Mouse (Mus musculus): ENCODE measurements around the gene Tesc. TPM values are rescaled to one million over a fixed set of nuclear protein-coding genes. Genes with fewer than 3 reads are reported as not detected.

Tesc gene
- polyA plus RNA-seq, 1 experiment, result 0.88 TPM

- Histone ChIP-seq H3K4me3 (ENCODE audit: insufficient read depth, low read length) (no peak overlapping the region), H3K4me1 (ENCODE audit: control insufficient read depth, insufficient read depth, low read length) (no peaks in the 10 kb centered on the region)
- no peak for TF ChIP-seq POLR2A (IDR thresholded peaks at IDR 0.05; ENCODE audit: low read depth, low read length)
- TF ChIP-seq CTCF (IDR thresholded peaks at IDR 0.05; ENCODE audit: borderline replicate concordance, insufficient read depth, low read length), result no peak
These were observed 21.4 kb downstream of the Tesc start for GRCm38 (mm10) chr5:118048928-118049327.

DNA sequence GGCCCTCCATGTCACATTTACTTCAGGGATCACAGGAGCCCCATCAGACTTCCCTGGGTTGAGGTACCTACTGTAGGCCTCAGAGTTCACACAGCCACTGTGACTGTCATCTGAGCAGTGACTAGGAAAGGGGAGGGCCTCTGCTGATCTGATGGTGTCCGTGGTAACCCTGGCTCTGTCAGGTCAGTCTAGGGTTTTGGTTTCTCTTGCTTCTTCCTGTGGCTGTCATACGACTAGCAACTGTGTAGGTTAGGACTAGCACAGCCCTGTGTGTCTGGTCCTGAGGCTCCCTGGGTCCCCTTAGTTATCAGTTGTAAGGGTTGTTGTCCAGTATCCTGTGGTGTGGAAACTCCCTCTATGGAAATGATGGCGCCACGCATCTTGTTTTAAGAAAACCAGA, 23.2 kb downstream of the Tesc start:
- Histone ChIP-seq H3K4me3 (ENCODE audit: insufficient read depth, low read length) (no peak overlapping the region), H3K27ac (ENCODE audit: insufficient read depth, low read length) (no peak overlapping the region), H3K4me1 (ENCODE audit: control insufficient read depth, insufficient read depth, low read length) (no peaks in the 10 kb centered on the region)
- no peak for TF ChIP-seq POLR2A (IDR thresholded peaks at IDR 0.05; ENCODE audit: low read depth, low read length)
- TF ChIP-seq CTCF (IDR thresholded peaks at IDR 0.05; ENCODE audit: borderline replicate concordance, insufficient read depth, low read length), result no peak

More at GRCm38 (mm10) chr5:118048928-118049327, 21.4 kb downstream of the Tesc start:
- H3K27ac ChIP-seq (ENCODE audit: insufficient read depth, low read length), result no peak overlapping the region

DNA sequence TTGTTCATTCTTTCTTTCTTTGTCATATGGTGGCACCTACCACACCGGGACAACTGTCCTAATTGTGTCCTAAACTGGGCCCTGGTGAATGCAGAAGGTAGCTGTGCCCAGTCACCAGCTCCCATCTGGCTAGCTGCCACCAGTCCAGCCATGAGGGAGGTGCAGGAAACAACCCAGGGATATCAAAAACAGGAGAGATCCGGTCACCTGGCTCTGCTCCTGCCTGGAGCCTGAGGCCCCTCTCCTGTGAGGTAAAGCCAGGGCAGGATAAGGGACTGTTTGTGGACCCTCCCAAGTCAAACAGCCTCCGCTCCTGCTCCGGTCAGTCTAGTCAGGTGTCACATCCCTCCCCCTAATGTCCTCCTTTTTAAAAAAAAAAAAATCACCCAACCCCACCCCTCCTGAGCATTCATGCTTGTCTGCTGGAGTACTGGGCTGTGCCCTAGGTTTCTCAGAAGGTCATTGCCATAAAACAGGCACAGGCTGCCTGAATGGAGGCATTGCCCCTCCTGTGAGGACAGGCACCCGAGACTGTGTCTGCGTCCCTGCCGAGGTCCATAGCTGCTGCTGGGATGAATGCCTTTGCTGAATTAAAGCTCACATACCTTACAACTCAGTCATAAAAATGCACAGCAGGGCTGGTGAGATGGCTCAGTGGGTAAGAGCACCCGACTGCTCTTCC, 24.6 kb downstream of the Tesc start:
- no peak for TF ChIP-seq POLR2A (IDR thresholded peaks at IDR 0.05; ENCODE audit: low read depth, low read length)
- no peak for TF ChIP-seq CTCF (IDR thresholded peaks at IDR 0.05; ENCODE audit: borderline replicate concordance, insufficient read depth, low read length)
- Histone ChIP-seq H3K27ac (ENCODE audit: insufficient read depth, low read length) (no peak overlapping the region), H3K4me3 (ENCODE audit: insufficient read depth, low read length) (no peak overlapping the region), H3K4me1 (ENCODE audit: control insufficient read depth, insufficient read depth, low read length) (no peaks in the 10 kb centered on the region)

- H3K27ac ChIP-seq (ENCODE audit: insufficient read depth, low read length), result no peak overlapping the region
- no peaks in the 10 kb centered on the region for H3K4me1 ChIP-seq (ENCODE audit: control insufficient read depth, insufficient read depth, low read length)
- TF ChIP-seq CTCF (IDR thresholded peaks at IDR 0.05; ENCODE audit: borderline replicate concordance, insufficient read depth, low read length) (no peak), POLR2A (IDR thresholded peaks at IDR 0.05; ENCODE audit: low read depth, low read length) (no peak)
- H3K4me3 ChIP-seq (ENCODE audit: insufficient read depth, low read length), result no peak overlapping the region
These were observed 25.7 kb downstream of the Tesc start for GRCm38 (mm10) chr5:118053205-118053604.

DNA sequence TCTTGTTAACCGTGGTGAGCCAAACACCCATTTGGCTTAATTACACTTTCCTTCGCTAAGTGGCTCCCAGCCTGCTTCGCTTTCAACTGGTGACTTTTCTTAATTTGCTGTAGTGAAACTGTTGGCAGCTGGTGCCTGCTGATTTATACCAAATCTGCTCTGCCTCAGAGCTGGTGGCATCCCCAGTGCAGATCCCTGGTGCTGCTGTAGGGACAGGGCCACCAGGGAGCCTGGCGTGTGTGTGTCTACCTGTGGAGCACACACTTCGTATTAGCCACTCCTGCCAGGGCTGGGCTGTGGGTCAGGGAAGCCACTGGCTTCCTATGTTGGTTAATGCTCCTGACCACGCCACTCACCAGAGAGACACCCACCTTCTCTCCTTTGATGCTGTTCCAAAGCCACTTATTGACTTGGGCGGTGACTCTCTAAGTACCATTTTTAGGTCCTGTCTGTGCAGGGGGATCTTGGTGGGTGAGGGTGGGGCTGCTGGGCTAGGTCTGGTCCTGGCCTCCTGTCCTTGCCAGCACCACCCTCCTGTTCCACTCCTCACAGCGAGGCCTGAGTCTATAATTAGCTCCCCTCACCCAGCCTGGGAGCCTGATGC, 30.1 kb downstream of the Tesc start:
- TF ChIP-seq POLR2A (IDR thresholded peaks at IDR 0.05; ENCODE audit: low read depth, low read length), result no peak
- no peak for TF ChIP-seq CTCF (IDR thresholded peaks at IDR 0.05; ENCODE audit: borderline replicate concordance, insufficient read depth, low read length)
- no peaks in the 10 kb centered on the region for H3K4me1 ChIP-seq (ENCODE audit: control insufficient read depth, insufficient read depth, low read length)
- H3K4me3 ChIP-seq (ENCODE audit: insufficient read depth, low read length), result no peak overlapping the region
- H3K27ac ChIP-seq (ENCODE audit: insufficient read depth, low read length), result no peak overlapping the region

- H3K4me3 ChIP-seq (ENCODE audit: insufficient read depth, low read length), result no peak overlapping the region
- H3K4me1 ChIP-seq (ENCODE audit: control insufficient read depth, insufficient read depth, low read length), result peaks cover 4% of the 10 kb centered on the region
- TF ChIP-seq POLR2A (IDR thresholded peaks at IDR 0.05; ENCODE audit: low read depth, low read length) (no peak), CTCF (IDR thresholded peaks at IDR 0.05; ENCODE audit: borderline replicate concordance, insufficient read depth, low read length) (no peak)
- no peak overlapping the region for H3K27ac ChIP-seq (ENCODE audit: insufficient read depth, low read length)
These were observed 31.3 kb downstream of the Tesc start for GRCm38 (mm10) chr5:118058858-118059257.

GRCm38 (mm10) chr5:118059646-118060045, 32.1 kb downstream of the Tesc start:
- TF ChIP-seq POLR2A (IDR thresholded peaks at IDR 0.05; ENCODE audit: low read depth, low read length) (no peak), CTCF (IDR thresholded peaks at IDR 0.05; ENCODE audit: borderline replicate concordance, insufficient read depth, low read length) (no peak)
- Histone ChIP-seq H3K27ac (ENCODE audit: insufficient read depth, low read length) (no peak overlapping the region), H3K4me1 (ENCODE audit: control insufficient read depth, insufficient read depth, low read length) (peaks cover 4% of the 10 kb centered on the region), H3K4me3 (ENCODE audit: insufficient read depth, low read length) (no peak overlapping the region)

GRCm38 (mm10) chr5:118061391-118061790, 33.8 kb downstream of the Tesc start:
- H3K4me1 ChIP-seq (ENCODE audit: control insufficient read depth, insufficient read depth, low read length), result peaks cover 4% of the 10 kb centered on the region
- no peak overlapping the region for H3K4me3 ChIP-seq (ENCODE audit: insufficient read depth, low read length)
- no peak overlapping the region for H3K27ac ChIP-seq (ENCODE audit: insufficient read depth, low read length)
- TF ChIP-seq POLR2A (IDR thresholded peaks at IDR 0.05; ENCODE audit: low read depth, low read length), result no peak
- no peak for TF ChIP-seq CTCF (IDR thresholded peaks at IDR 0.05; ENCODE audit: borderline replicate concordance, insufficient read depth, low read length)

DNA sequence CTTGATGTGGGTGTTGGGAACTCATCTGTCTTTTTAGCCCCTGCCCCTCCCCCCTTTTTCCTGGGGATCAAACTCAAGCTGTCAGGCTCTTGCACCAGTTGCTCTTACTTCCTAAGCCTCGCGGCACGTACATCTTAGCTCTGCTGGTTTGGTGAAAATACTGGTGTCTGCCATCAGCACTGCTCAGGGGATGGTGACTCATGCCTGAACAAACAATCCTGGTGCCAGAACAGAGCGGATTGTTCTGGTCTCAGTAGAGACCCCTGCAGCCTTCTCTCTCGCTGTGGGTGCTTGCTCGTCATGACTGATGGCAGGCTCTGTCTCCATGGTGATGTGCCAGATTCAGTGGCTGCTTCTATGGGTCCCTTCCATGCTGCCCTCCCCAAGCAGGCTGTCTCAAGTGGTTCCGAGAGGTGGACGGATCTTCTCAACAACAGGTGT, 35.7 kb downstream of the Tesc start:
- no peak for TF ChIP-seq CTCF (IDR thresholded peaks at IDR 0.05; ENCODE audit: borderline replicate concordance, insufficient read depth, low read length)
- no peak for TF ChIP-seq POLR2A (IDR thresholded peaks at IDR 0.05; ENCODE audit: low read depth, low read length)
- no peak overlapping the region for H3K4me3 ChIP-seq (ENCODE audit: insufficient read depth, low read length)
- no peak overlapping the region for H3K27ac ChIP-seq (ENCODE audit: insufficient read depth, low read length)
- peaks cover 12% of the 10 kb centered on the region for H3K4me1 ChIP-seq (ENCODE audit: control insufficient read depth, insufficient read depth, low read length)

DNA sequence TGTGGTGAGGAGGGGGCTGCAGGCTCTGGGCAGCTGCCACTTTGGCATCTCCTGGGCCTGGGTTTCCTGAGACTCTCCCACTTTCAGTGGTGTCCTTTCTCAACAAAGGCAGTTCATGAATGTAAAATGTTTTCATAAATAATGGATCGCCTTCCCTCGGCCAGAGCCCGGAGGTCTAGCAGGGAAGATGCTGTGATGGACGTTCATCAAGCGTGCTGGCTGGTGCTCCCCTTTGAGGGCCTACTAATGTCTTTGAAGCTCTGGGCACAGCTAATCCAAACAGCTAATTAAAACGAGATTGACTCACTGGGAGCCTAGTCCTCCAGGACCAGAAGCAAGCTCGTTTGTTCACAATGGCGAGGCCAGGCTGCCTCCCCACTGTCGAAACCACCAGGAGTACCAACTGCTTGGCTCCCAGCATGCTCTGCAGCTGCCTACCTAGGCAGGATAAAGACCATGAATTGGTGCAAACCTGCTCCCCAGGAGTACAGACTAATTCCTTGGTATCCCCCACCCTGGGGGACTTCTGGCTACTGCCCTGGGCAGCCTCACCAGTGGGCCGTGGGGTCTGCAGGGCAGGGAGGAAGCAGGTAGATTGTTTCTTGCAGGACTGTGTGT, 36.9 kb downstream of the Tesc start:
- Histone ChIP-seq H3K4me3 (ENCODE audit: insufficient read depth, low read length) (no peak overlapping the region), H3K27ac (ENCODE audit: insufficient read depth, low read length) (no peak overlapping the region), H3K4me1 (ENCODE audit: control insufficient read depth, insufficient read depth, low read length) (peaks cover 12% of the 10 kb centered on the region)
- TF ChIP-seq CTCF (IDR thresholded peaks at IDR 0.05; ENCODE audit: borderline replicate concordance, insufficient read depth, low read length) (no peak), POLR2A (IDR thresholded peaks at IDR 0.05; ENCODE audit: low read depth, low read length) (no peak)
